Mouse (Mus musculus) lung, adult 2 months (tissue): Measurements from ENCODE around the gene Atf6b. TPM values are rescaled to one million over a fixed set of nuclear protein-coding genes. Genes with fewer than 3 reads are reported as not detected.

ENCODE experiments used
- DNase-seq: peaks from one replicate; pipeline ENCODE4 v3.0.0; 2022
- H3K4me1 ChIP-seq: fragments of 200-500 bp; 2 replicates; pipeline ENCODE4 v1.6.1; 2011; ENCODE audit warnings: low read length; ENCODE audit not compliant: control insufficient read depth, insufficient read depth
- H3K4me3 ChIP-seq: fragments of 200-500 bp; replicated peaks from 2 replicates; pipeline ENCODE3; 2011; ENCODE audit warnings: low read depth, mild to moderate bottlenecking, control low read depth, low read length; ENCODE audit errors: extremely low read depth
- CTCF ChIP-seq: fragments of 200-500 bp; IDR thresholded peaks from 2 replicates; pipeline ENCODE4 v1.5.1; 2011; ENCODE audit warnings: mild to moderate bottlenecking, low read length, control low read depth; ENCODE audit not compliant: insufficient read depth
- POLR2A ChIP-seq: fragments of 200-500 bp; IDR thresholded peaks from 2 replicates; pipeline ENCODE4 v1.6.1; 2011; ENCODE audit warnings: low read depth, mild to moderate bottlenecking, control low read depth, low read length, borderline replicate concordance; ENCODE audit errors: extremely low read depth
- WGBS: fragments of 180-500 bp; shearing (Covaris S2); methylation state at CpG from one replicate; pipeline ENCODE4 v1.1.7; 2018; 5-methylcytosine and 5-hydroxymethylcytosine counted together
- polyA plus RNA-seq: library from polyadenylated mRNA; depleted of rRNA; stranded (reverse); fragments of >200 nt; gene quantifications from 2 replicates; pipeline ENCODE4 v1.2.3, GENCODE M21; 2012

The Atf6b gene
- polyA plus RNA-seq, 1 experiment: 81.8 TPM

- peak; percentile 51 for TF ChIP-seq CTCF
- TF ChIP-seq POLR2A: no peak
- 66% methylated on average over 9 of the region's 9 CpGs for WGBS
- H3K4me1 ChIP-seq: peaks cover 25% of the 10 kb centered on the region
- peak; percentile 70 for DNase-seq
- no peak overlapping the region for H3K4me3 ChIP-seq
Observed at GRCm38 (mm10) chr17:34653746-34654285, 6.9 kb downstream of the Atf6b start.

GRCm38 (mm10) chr17:34654392-34654791, 7.4 kb downstream of the Atf6b start:
- 85% methylated on average over 13 of the region's 13 CpGs for WGBS
- TF ChIP-seq POLR2A (no peak), CTCF (no peak)
- Histone ChIP-seq H3K4me3 (no peak overlapping the region), H3K4me1 (peaks cover 27% of the 10 kb centered on the region)
- no peak for DNase-seq

DNA sequence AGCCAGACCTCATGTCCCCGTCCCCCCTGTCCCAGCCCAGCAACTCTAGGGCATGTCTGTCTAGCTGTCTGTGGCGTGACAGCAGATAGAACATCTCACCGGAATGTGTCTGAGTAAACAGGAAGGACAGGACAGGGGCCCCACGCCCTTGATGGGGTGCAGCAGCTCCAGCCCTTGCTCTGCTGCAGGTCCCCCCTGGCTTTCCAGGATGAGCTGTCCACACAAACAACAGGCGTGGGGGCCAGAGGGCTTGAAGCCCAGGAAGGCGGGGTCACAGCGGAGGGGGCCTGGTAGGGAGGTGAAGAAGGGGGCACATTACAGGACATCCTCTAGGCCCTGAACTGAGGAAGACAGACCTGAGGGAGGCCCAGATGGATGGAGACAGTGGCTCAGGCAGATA, 8.2 kb downstream of the Atf6b start:
- TF ChIP-seq CTCF (no peak), POLR2A (peak; percentile 15; the same call in 1 of the 2 replicates)
- 49% methylated on average over 7 of the region's 7 CpGs for WGBS
- DNase-seq: peak; percentile 70
- Histone ChIP-seq H3K4me1 (peaks cover 31% of the 10 kb centered on the region), H3K4me3 (no peak overlapping the region)

DNA sequence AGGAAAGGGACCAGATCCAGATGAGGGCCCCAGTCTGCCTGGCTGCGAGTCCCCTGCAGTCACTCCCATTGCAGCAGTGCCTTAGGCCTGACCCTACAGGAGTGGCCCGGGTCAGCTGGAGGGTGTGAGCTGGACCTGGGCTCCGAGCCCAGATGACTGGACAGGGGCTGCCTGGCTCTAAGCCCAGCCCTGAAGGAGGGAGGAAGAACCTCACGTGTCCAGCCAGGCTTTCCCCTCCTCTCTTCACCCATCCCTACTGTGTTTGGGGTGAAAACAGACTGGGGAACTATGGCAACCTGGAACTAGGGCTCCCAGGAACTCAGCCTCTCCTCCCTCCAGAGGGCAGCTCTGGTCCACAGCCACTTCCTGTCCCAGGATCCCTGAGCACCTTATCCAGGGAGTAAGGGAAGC, 8.6 kb downstream of the Atf6b start:
- peaks cover 31% of the 10 kb centered on the region for H3K4me1 ChIP-seq
- DNase-seq: peak; percentile 86
- TF ChIP-seq POLR2A (peak; percentile 10; the same call in 1 of the 2 replicates), CTCF (peak; percentile 40; the same call in 1 of the 2 replicates)
- H3K4me3 ChIP-seq: no peak overlapping the region
- 7% methylated on average over 4 of the region's 4 CpGs for WGBS

GRCm38 (mm10) chr17:34656666-34657065, 9.7 kb downstream of the Atf6b start:
- WGBS: 56% methylated on average over 8 of the region's 8 CpGs

DNA sequence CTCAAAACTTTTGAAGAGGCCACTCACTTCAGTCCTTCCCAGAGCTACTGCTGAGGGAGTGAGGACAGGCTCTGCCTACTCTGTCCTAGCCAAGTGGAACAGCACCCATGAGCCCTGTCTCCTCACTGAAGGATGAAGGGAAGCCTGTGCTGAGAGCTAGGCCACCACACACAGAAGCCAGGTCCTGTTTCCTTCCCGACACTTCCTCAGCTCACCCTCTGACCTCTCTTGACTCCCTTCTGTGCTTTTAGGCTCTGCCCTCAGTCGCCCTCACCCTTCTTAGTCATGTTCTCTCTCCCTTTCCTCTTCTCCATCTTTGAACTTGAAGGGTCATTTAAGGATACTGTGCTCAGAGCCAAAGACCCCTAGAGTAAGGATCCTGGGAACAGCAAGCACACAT, 10.3 kb downstream of the Atf6b start:
- DNase-seq: no peak
- H3K4me3 ChIP-seq: no peak overlapping the region
- H3K4me1 ChIP-seq: peaks cover 38% of the 10 kb centered on the region
- no peak for TF ChIP-seq POLR2A
- TF ChIP-seq CTCF: no peak
- 26% methylated on average over 2 of the region's 2 CpGs for WGBS

More at GRCm38 (mm10) chr17:34656666-34657065, 9.7 kb downstream of the Atf6b start:
- peaks cover 37% of the 10 kb centered on the region for H3K4me1 ChIP-seq
- TF ChIP-seq POLR2A (no peak), CTCF (no peak)
- H3K4me3 ChIP-seq: no peak overlapping the region
- DNase-seq: no peak

DNA sequence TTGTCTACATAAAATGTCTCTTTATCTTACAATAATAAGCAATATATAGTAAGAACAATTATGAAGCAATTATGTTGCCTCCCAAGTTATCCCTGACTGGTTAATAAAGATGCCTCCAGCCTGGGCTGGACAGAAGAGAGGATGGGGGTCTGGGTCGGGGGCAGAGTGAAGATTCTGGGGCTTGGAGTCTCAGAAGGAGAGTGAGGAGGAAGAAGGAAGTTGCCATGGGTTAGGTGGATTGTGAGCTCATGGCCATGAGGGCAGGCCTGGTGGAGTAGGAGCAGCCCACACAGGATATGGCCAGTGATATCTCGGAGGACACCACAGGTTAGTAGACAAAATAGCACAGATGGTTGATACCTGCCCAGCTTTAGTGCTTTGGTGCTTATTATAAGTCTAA, 11.2 kb downstream of the Atf6b start:
- 68% methylated on average over 2 of the region's 2 CpGs for WGBS
- H3K4me3 ChIP-seq: no peak overlapping the region
- no peak for DNase-seq
- H3K4me1 ChIP-seq: peaks cover 38% of the 10 kb centered on the region
- TF ChIP-seq CTCF: no peak
- no peak for TF ChIP-seq POLR2A

- Histone ChIP-seq H3K4me1 (peaks cover 38% of the 10 kb centered on the region), H3K4me3 (no peak overlapping the region)
- WGBS: 79% methylated on average over 3 of the region's 3 CpGs
- no peak for DNase-seq
- TF ChIP-seq CTCF (no peak), POLR2A (no peak)
Observed at GRCm38 (mm10) chr17:34658591-34658990, 11.6 kb downstream of the Atf6b start.

DNA sequence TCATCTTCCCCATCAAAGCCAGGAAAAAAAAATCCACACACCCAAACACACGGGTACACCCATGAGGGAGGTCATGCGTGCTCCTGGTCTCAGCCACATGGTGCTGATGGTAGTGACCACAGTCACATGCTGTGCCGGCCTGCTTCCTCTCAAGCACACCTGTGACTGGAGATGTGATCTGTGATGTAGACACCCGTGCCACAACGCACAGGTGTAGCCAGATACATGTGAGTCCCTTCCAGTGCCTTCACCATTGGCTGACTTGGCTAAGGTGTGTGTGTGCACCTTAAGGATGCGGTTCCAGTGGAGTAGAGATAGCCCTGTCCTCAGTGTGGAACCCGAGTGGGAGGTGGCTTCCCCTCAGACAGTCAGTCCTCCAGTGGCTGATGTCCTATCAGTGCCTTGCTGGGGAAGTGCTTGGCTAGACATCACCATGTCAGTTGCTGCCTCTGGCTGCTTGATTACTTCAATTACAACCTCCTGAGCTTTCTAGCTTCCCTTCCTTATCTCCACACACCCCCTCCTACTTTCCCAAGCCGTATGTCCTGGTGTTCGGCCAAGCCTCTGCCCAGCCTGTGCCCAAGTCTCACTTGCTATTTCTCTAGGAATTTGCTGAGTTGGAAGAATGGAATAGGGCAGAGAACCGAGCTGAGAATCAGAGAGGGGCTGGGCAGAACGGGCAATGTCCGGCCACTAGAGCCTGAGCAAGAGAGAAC, 12.4 kb downstream of the Atf6b start:
- TF ChIP-seq POLR2A (no peak), CTCF (no peak)
- Histone ChIP-seq H3K4me3 (no peak overlapping the region), H3K4me1 (peaks cover 34% of the 10 kb centered on the region)
- WGBS: 46% methylated on average over 12 of the region's 12 CpGs
- no peak for DNase-seq

DNA sequence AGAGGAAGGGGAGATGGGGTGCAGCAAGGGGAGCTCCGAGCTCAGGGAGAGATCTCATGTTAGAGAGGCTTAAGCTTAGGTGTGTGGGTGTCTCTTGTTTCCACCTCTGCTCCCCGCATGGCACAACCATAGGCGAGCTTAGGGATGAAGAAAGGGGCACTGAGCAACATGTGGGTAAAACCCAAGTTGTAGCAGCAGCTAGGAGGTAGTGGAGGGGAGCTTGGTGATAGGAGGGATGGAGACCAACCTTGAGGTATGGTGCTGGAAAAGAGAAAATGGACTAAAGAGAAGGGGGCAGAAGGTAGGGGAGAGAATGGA, 12.9 kb downstream of the Atf6b start:
- whole genome bisulfite sequencing: 55% methylated on average over 3 of the region's 3 CpGs
- TF ChIP-seq POLR2A (no peak), CTCF (no peak)
- H3K4me1 ChIP-seq: peaks cover 29% of the 10 kb centered on the region
- H3K4me3 ChIP-seq: no peak overlapping the region
- DNase-seq: no peak
